27 mouse cellular contexts compared by ENCODE assay signal in genomic region chr19:41672836-41673235, GRCm38 (mm10).
DNase-seq lines count a peak whose midpoint lies in the region; ATAC-seq lines count a peak whose summit lies in the region.
"Had no signal": no experiment of that assay in that cellular context is flagged by ENCODE, and none has a peak within 500 bp of the region (broad histone marks: within the 10 kb centered on the region; RNA-seq: fewer than 3 reads in every experiment).

No protein-coding gene starts in this region.

- no peak overlapping the region for H3K4me3 ChIP-seq in midbrain, embryonic 12.5 days
- no peak overlapping the region for H3K4me3 ChIP-seq in midbrain, embryonic 11.5 days (ENCODE audit: low read depth, low read length)
- H3K4me3 ChIP-seq in forebrain, embryonic 14.5 days (ENCODE audit: low read depth, low read length) = no peak overlapping the region
- no peak overlapping the region for H3K4me3 ChIP-seq in forebrain, embryonic 16.5 days (replicated peaks; ENCODE audit: low read length)
- no peak overlapping the region for H3K4me3 ChIP-seq in hindbrain, embryonic 16.5 days (ENCODE audit: low read length)
- H3K4me3 ChIP-seq: embryonic facial prominence, embryonic 12.5 days; heart, adult 2 months; heart, embryonic 15.5 days; limb, embryonic 12.5 days; stomach, embryonic 15.5 days had no signal

- no peaks in the 10 kb centered on the region for H3K36me3 ChIP-seq in midbrain, embryonic 12.5 days
- no peaks in the 10 kb centered on the region for H3K36me3 ChIP-seq in midbrain, embryonic 11.5 days (ENCODE audit: control insufficient read depth, insufficient read depth, low read length)
- no peaks in the 10 kb centered on the region for H3K36me3 ChIP-seq in forebrain, embryonic 14.5 days (ENCODE audit: control insufficient read depth, insufficient read depth, low read length)
- H3K36me3 ChIP-seq in forebrain, embryonic 16.5 days (ENCODE audit: control insufficient read depth, insufficient read depth) = no peaks in the 10 kb centered on the region
- no peaks in the 10 kb centered on the region for H3K36me3 ChIP-seq in hindbrain, embryonic 16.5 days (ENCODE audit: control insufficient read depth, insufficient read depth, low read length)
- H3K36me3 ChIP-seq: embryonic facial prominence, embryonic 12.5 days; heart, embryonic 15.5 days; limb, embryonic 12.5 days; stomach, embryonic 15.5 days had no signal

- peak; percentile 38; the same call in 1 of the 2 replicates for ATAC-seq in midbrain, embryonic 12.5 days (ENCODE audit: low FRiP score, low read depth)
- ATAC-seq in midbrain, embryonic 11.5 days (ENCODE audit: low FRiP score) = no peak
- ATAC-seq in forebrain, embryonic 14.5 days = peak; percentile 38; the same call in 1 of the 2 replicates
- peak; percentile 34; the same call in 1 of the 2 replicates for ATAC-seq in forebrain, embryonic 16.5 days
- no peak for ATAC-seq in hindbrain, embryonic 16.5 days
- no peak for ATAC-seq in inflammation-experienced regulatory T-cells, adult 6 months
- ATAC-seq: liver, postnatal 0 days had no signal

- 34% methylated on average over 4 of the region's 4 CpGs for WGBS in midbrain, embryonic 12.5 days
- WGBS in midbrain, embryonic 11.5 days = 45% methylated on average over 4 of the region's 4 CpGs
- 30% methylated on average over 4 of the region's 4 CpGs for WGBS in forebrain, embryonic 14.5 days
- WGBS in forebrain, embryonic 16.5 days = 28% methylated on average over 4 of the region's 4 CpGs
- 27% methylated on average over 4 of the region's 4 CpGs for WGBS in hindbrain, embryonic 16.5 days

- peaks cover 20% of the 10 kb centered on the region for H3K27me3 ChIP-seq in midbrain, embryonic 12.5 days
- peaks cover 3% of the 10 kb centered on the region; the same call in 1 of the 2 replicates for H3K27me3 ChIP-seq in midbrain, embryonic 11.5 days (ENCODE audit: control insufficient read depth, insufficient read depth, low read length)
- H3K27me3 ChIP-seq in forebrain, embryonic 14.5 days (replicated peaks; ENCODE audit: control insufficient read depth, insufficient read depth, low read length) = no peaks in the 10 kb centered on the region
- no peaks in the 10 kb centered on the region for H3K27me3 ChIP-seq in forebrain, embryonic 16.5 days (replicated peaks; ENCODE audit: control insufficient read depth, insufficient read depth, low read length)
- no peaks in the 10 kb centered on the region; the same call in 1 of the 2 replicates for H3K27me3 ChIP-seq in hindbrain, embryonic 16.5 days (replicated peaks; ENCODE audit: control insufficient read depth, insufficient read depth, low read length)

- H3K4me2 ChIP-seq in midbrain, embryonic 12.5 days (replicated peaks) = no peak overlapping the region
- H3K4me2 ChIP-seq in midbrain, embryonic 11.5 days = no peak overlapping the region
- H3K4me2 ChIP-seq in forebrain, embryonic 14.5 days (ENCODE audit: low read length) = no peak overlapping the region
- no peak overlapping the region for H3K4me2 ChIP-seq in forebrain, embryonic 16.5 days (ENCODE audit: low read length)
- H3K4me2 ChIP-seq in hindbrain, embryonic 16.5 days (ENCODE audit: low read length) = no peak overlapping the region
- H3K4me2 ChIP-seq: embryonic facial prominence, embryonic 12.5 days; heart, embryonic 15.5 days; limb, embryonic 12.5 days; liver, embryonic 11.5 days; stomach, embryonic 15.5 days had no signal

- no peaks in the 10 kb centered on the region for H3K9me3 ChIP-seq in midbrain, embryonic 12.5 days
- no peaks in the 10 kb centered on the region for H3K9me3 ChIP-seq in midbrain, embryonic 11.5 days (ENCODE audit: control insufficient read depth, low read length)
- no peaks in the 10 kb centered on the region for H3K9me3 ChIP-seq in forebrain, embryonic 14.5 days (replicated peaks; ENCODE audit: control insufficient read depth, low read length)
- H3K9me3 ChIP-seq in forebrain, embryonic 16.5 days (ENCODE audit: control insufficient read depth, low read length) = no peaks in the 10 kb centered on the region
- no peaks in the 10 kb centered on the region for H3K9me3 ChIP-seq in hindbrain, embryonic 16.5 days (ENCODE audit: control insufficient read depth, low read length)
- H3K9me3 ChIP-seq: embryonic facial prominence, embryonic 12.5 days; heart, embryonic 15.5 days; limb, embryonic 12.5 days; stomach, embryonic 15.5 days had no signal

- no peak overlapping the region for H3K9ac ChIP-seq in midbrain, embryonic 12.5 days (replicated peaks)
- no peak overlapping the region for H3K9ac ChIP-seq in midbrain, embryonic 11.5 days (ENCODE audit: low read length)
- no peak overlapping the region for H3K9ac ChIP-seq in forebrain, embryonic 14.5 days (ENCODE audit: low read length)
- no peak overlapping the region for H3K9ac ChIP-seq in forebrain, embryonic 16.5 days (replicated peaks; ENCODE audit: low read depth, low read length)
- H3K9ac ChIP-seq in hindbrain, embryonic 16.5 days (ENCODE audit: low read depth, low read length) = no peak overlapping the region
- H3K9ac ChIP-seq: embryonic facial prominence, embryonic 12.5 days; heart, embryonic 15.5 days; limb, embryonic 12.5 days; liver, postnatal 0 days; stomach, embryonic 15.5 days had no signal

- peak overlapping the region; percentile 72 for H3K27ac ChIP-seq in midbrain, embryonic 12.5 days (replicated peaks)
- no peak overlapping the region for H3K27ac ChIP-seq in midbrain, embryonic 11.5 days (ENCODE audit: low read depth, low read length)
- H3K27ac ChIP-seq in forebrain, embryonic 14.5 days (ENCODE audit: low read depth, low read length) = peak overlapping the region; percentile 15; the same call in 1 of the 2 replicates
- H3K27ac ChIP-seq in forebrain, embryonic 16.5 days (ENCODE audit: low read length) = peak overlapping the region; percentile 24; the same call in 1 of the 2 replicates
- peak overlapping the region; percentile 17; the same call in 1 of the 2 replicates for H3K27ac ChIP-seq in hindbrain, embryonic 16.5 days (ENCODE audit: low read depth, low read length)
- H3K27ac ChIP-seq: embryonic facial prominence, embryonic 12.5 days; heart, adult 2 months; heart, embryonic 15.5 days; limb, embryonic 12.5 days; stomach, embryonic 15.5 days had no signal

- DNase-seq in midbrain, embryonic 11.5 days (ENCODE audit: low spot score, missing footprints) = no peak
- DNase-seq in forebrain, embryonic 14.5 days (ENCODE audit: low spot score) = peak; percentile 49
- no peak for DNase-seq in left cerebral cortex, adult 18-20 months (ENCODE audit: low spot score in 2 of 2)
- DNase-seq: adrenal gland, adult 2 months; cerebellum, adult 11-12 months; cerebellum, postnatal 14 days; gastrocnemius, postnatal 36 days; heart, adult 2 months; heart, postnatal 36 days; kidney, adult 8-10 months; kidney, postnatal 36 days; layer of hippocampus, postnatal 36 days; liver, postnatal 0 days; lung, postnatal 10 days; right cerebral cortex, adult 18-20 months; right cerebral cortex, postnatal 4 days; thymus, adult 18-20 months; thymus, postnatal 4 days had no signal

- H3K4me1 ChIP-seq in midbrain, embryonic 12.5 days = peaks cover 70% of the 10 kb centered on the region
- peaks cover 35% of the 10 kb centered on the region for H3K4me1 ChIP-seq in midbrain, embryonic 11.5 days (ENCODE audit: control insufficient read depth, insufficient read depth, low read length)
- peaks cover 36% of the 10 kb centered on the region for H3K4me1 ChIP-seq in forebrain, embryonic 14.5 days (ENCODE audit: control insufficient read depth, insufficient read depth, low read length)
- peaks cover 30% of the 10 kb centered on the region for H3K4me1 ChIP-seq in forebrain, embryonic 16.5 days (replicated peaks; ENCODE audit: control insufficient read depth, insufficient read depth, low read length)
- H3K4me1 ChIP-seq in hindbrain, embryonic 16.5 days (ENCODE audit: control insufficient read depth, insufficient read depth, low read depth, low read length) = peaks cover 39% of the 10 kb centered on the region
- H3K4me1 ChIP-seq: heart, embryonic 15.5 days; stomach, embryonic 15.5 days had no signal

Comparison
In these comparisons a context has a peak if more than half of its experiments do, and no peak if none do; other contexts are left out.
1. ATAC-seq: peak in midbrain, embryonic 12.5 days (single experiment), forebrain, embryonic 14.5 days (single experiment) and forebrain, embryonic 16.5 days (single experiment); none in midbrain, embryonic 11.5 days (single experiment), hindbrain, embryonic 16.5 days (single experiment) and inflammation-experienced regulatory T-cells, adult 6 months (single experiment).